Mouse (Mus musculus) naive thymus-derived CD4-positive, alpha-beta T cell, adult 2 months (primary cell): ENCODE data around the gene Gpc6.

Source experiments
- DNase-seq: peaks from one replicate; pipeline ENCODE4 v3.0.0-alpha.2; 2011; ENCODE audit warnings: low read depth

The Gpc6 gene

GRCm38 (mm10) chr14:117452150-117452549 is 527.0 kb downstream of the Gpc6 start:
- no peak for DNase-seq

DNA sequence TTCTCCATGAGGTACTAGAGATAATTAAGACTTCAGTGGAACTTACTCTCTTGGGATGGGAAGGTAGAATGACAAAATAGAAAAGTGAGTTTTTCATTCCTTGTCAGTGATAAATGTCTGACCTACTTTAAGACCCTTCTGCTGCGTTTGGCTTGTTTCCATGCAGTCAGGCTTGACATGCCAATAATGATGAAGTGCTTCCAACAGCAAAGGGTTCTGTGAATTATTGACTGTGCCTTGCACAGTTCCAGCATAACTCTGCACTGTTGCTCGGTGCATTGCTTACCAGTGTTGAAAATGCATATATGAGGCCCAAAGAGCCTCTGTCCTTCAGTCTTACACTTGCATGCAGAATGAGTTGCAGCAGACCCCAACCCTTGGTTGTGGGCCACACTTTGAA is 548.3 kb downstream of the Gpc6 start:
- no peak for DNase-seq

DNA sequence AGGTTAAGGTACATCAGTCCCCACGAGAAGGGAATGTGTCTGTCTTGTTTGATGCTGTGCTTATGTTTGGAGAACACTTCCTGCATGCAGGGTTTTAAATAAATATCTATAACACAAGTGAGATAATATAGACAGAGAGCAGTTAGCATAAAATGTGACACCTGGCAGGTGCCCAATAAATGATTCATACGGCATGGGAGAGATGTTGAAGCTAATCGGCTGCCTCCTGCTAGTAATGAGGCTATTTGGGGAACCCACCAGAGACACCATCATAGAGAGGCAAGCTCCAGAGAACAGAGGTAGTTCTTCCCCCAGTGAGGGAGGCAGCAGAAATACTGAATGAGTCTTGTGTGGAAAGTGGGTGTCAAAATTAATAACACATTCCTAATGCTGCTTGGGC is 553.8 kb downstream of the Gpc6 start:
- DNase-seq: no peak

GRCm38 (mm10) chr14:117487161-117487754 is 562.1 kb downstream of the Gpc6 start:
- no peak for DNase-seq

DNA sequence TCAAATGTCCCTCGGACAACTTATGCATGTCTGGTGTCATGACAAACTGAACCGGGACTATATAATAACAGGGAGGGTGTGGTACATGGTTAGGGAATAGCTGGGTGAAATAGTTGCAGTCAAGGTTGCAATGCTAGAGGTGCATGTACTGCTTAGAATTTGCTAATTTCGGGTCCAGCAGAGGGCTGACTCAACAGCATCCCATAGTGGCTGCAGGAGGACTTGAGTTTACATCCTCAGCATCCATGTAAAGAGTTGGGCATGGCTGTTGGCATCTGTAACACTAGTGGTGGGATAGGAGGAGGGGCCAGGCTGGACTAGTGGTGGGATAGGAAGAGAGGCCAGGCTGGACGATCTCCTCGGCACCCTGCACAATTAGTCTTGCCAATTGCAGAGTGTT is 565.4 kb downstream of the Gpc6 start:
- no peak for DNase-seq

GRCm38 (mm10) chr14:117495118-117495517 is 570.0 kb downstream of the Gpc6 start:
- no peak for DNase-seq

- no peak for DNase-seq
Measured at GRCm38 (mm10) chr14:117498785-117499184, 573.7 kb downstream of the Gpc6 start.

DNA sequence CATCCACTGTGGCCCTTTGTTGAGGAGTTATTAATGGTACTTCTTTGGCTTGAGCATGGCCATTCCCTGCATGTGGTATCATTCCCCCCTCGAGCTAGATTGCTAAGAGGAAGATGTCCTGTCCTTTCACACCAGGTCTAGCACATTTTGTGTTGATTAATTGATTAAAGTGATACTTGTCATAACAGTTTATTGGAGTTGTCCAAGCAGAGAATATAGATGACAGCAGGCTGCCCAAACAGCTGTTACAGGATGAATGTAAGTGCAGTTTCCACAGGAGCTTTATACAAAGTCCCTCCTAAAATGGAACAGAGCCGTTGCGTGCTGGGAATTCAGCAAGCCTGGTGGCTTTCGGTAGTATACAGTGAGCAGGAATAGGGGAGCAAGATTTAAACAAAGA is 574.2 kb downstream of the Gpc6 start:
- DNase-seq: no peak

DNA sequence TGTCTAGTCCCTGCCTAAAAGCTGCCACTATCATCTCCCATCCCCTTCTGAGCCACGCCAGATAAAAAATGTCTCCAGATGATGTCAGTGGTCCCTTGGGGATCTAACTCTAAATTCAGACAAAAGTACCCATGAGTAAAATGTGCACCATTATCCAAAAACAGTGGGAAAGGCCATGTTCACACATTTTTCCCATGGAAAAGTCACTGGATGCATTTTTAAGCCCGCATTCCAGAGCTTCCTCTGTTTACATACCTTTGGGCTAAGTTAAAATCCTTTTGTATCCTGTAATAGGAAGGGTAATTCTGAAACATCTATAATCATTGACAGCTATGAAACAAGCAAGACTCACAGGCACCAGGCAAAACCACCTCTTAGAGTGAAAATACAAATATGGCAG is 589.7 kb downstream of the Gpc6 start:
- DNase-seq: no peak

DNA sequence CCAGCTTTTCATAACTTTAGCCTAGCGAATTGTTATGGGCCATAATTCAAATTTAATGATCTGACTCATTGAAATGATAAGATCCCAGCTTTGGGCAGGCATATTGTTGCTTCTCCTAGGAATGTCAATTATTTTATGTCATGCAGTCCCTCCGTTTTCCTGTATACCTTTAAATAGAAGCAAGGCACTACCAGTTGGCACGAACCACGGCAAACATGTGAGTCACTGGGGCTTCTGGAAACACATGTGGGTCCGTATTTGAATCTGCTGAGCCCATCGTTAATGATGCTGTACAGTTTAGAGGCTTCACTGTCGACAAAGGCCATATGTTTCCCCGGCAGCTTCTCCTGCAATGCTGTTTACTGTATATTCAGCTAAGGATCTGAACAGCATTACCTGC is 594.5 kb downstream of the Gpc6 start:
- DNase-seq: no peak

DNA sequence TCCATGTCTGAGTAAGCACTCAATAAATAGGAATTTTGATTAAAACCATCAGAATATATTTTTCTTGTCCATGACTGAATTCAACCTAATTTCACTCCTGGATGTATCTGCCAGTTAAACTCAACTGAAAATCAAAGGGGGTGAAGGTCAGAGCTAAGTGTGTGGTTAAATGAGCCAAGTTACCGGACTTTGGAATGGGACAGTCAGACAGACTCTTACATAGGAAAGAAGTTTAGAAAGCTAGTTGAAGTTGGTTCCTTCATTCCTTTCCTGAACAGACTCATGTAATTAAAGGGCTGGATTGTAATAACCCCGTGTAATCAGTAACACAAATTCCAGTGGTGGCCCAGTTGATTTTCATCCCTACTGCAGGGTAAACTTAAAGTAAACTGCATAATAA is 595.6 kb downstream of the Gpc6 start:
- DNase-seq: no peak

- DNase-seq: no peak
Measured at GRCm38 (mm10) chr14:117525133-117525532, 600.0 kb downstream of the Gpc6 start.

DNA sequence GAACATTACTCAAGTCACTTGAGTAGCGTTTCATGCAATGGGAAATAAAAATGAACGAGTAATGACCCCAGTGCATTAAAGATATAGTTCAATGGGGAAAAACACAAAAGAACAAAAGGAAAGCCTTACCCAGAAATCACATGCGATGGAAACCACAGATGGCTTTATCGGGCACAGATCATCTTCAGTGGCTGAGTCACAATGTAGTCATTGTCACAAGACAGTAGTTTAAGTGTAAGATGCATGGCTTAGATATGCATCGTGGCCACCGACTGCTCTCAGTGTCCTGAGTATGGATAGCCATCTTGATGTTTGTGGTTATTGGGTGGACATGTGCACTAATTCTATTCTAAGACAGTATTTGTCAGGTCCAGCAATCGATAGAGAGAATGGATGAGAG is 601.9 kb downstream of the Gpc6 start:
- no peak for DNase-seq

GRCm38 (mm10) chr14:117529439-117529838 is 604.3 kb downstream of the Gpc6 start:
- no peak for DNase-seq

- no peak for DNase-seq
Measured at GRCm38 (mm10) chr14:117552776-117553175, 627.7 kb downstream of the Gpc6 start.

GRCm38 (mm10) chr14:117556715-117557320 is 631.7 kb downstream of the Gpc6 start:
- no peak for DNase-seq

- no peak for DNase-seq
Measured at GRCm38 (mm10) chr14:117562146-117562545, 637.0 kb downstream of the Gpc6 start.

DNA sequence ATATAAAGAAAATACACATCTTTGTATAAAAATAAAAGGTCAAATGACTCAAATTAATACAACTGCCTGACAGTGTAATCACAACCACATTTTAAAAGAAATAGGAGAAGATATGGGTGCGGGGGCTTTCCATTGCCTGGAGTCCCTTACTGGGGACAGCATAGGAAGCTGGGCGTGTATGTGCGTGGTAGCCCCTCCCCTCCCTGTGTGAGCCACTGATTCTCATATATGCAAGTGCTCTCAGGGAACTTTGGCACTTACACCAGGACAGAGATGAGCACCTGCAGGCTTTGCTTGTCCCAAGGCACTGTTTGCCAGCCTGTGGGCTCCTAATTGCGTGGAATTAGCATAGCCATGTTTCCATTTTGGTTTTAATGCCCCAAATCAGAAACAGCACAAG is 644.2 kb downstream of the Gpc6 start:
- DNase-seq: no peak

GRCm38 (mm10) chr14:117572213-117572612 is 647.1 kb downstream of the Gpc6 start:
- DNase-seq: no peak

GRCm38 (mm10) chr14:117574216-117574615 is 649.1 kb downstream of the Gpc6 start:
- DNase-seq: no peak

DNA sequence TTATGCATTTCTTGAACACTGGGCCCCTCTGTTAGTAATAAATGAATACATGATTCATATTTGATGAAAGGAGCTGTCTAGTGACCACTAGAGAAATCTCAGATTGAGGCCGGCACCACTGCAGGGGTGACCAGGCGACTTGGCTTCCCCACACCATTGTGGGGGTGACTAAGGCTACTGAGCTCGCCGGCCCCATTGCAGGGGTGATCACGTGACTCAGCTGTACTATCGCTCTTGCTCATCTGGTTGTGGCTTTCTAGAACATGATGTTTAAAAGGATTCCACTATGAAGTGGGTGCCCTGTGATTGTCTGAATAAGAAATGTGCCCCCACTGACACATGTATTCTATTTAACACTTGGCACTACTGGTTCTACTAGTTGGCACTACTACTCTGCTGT is 656.6 kb downstream of the Gpc6 start:
- no peak for DNase-seq

GRCm38 (mm10) chr14:117599758-117600157 is 674.6 kb downstream of the Gpc6 start:
- no peak for DNase-seq

DNA sequence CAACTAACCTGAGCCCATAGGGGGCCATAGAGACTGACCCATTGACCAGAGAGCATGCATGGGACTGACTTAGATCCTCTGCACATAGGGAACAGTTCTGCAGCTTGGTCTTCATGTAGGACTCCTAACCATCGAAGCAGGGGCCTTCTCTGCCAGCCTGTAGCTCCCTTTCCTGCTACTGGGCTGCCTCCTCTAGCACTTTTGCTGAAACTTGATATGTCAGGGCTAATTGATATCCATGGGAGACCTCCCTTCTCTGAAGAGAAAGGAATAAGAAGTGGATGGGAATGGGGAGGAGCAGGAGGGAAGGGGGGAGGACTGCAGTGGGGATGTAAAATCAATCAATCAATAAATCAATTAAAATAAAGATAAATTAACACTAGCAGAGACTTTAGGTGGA is 678.7 kb downstream of the Gpc6 start:
- DNase-seq: no peak

GRCm38 (mm10) chr14:117605750-117606149 is 680.6 kb downstream of the Gpc6 start:
- no peak for DNase-seq
